Mouse (Mus musculus) hindbrain, postnatal 0 days (tissue): ENCODE measurements around the gene Npc1l1. TPM values are rescaled to one million over a fixed set of nuclear protein-coding genes. Genes with fewer than 3 reads are reported as not detected.
A peak's percentile ranks its signal among the peaks of the same experiment; 100 is the strongest.

Source experiments
- ATAC-seq: fragments of 200-750 bp; cut with Nextera tagmentation; 2 replicates; pipeline ENCODE4 v1.8.0; 2017; ENCODE audit warnings: mild to moderate bottlenecking, moderate TSS enrichment, moderate library complexity
- DNase-seq: peaks from one replicate; pipeline ENCODE4 v3.0.0-alpha.2; 2015; ENCODE audit warnings: low spot score
- H3K27ac ChIP-seq: fragments of 300-500 bp; sonication (generic); 2 replicates; pipeline ENCODE4 v1.5.1; 2014; ENCODE audit warnings: mild to moderate bottlenecking
- H3K27me3 ChIP-seq: fragments of 300-500 bp; sonication (generic); 2 replicates; pipeline ENCODE4 v1.6.1; 2014; ENCODE audit warnings: low read length, mixed read lengths; ENCODE audit not compliant: insufficient read depth
- H3K36me3 ChIP-seq: fragments of 300-500 bp; sonication (generic); 2 replicates; pipeline ENCODE4 v1.6.1; 2014; ENCODE audit warnings: low read length, mixed read lengths; ENCODE audit not compliant: insufficient read depth
- H3K4me1 ChIP-seq: fragments of 300-500 bp; sonication (generic); 2 replicates; pipeline ENCODE4 v1.6.1; 2014; ENCODE audit warnings: antibody characterized with exemption, low read length, mixed read lengths; ENCODE audit not compliant: insufficient read depth
- H3K4me2 ChIP-seq: fragments of 300-500 bp; sonication (generic); 2 replicates; pipeline ENCODE4 v1.6.1; 2014; ENCODE audit warnings: low read depth, mild to moderate bottlenecking, low read length, moderate library complexity, mixed read lengths
- H3K4me3 ChIP-seq: fragments of 300-500 bp; sonication (generic); 2 replicates; pipeline ENCODE4 v1.5.1; 2014; ENCODE audit warnings: low read length
- H3K9ac ChIP-seq: fragments of 300-500 bp; sonication (generic); replicated peaks from 2 replicates; pipeline ENCODE4 v1.6.1; 2014; ENCODE audit warnings: mild to moderate bottlenecking, low read length, moderate library complexity, mixed read lengths
- H3K9me3 ChIP-seq: fragments of 300-500 bp; sonication (generic); 2 replicates; pipeline ENCODE4 v1.6.1; 2016; ENCODE audit warnings: low read length, mixed read lengths
- CTCF ChIP-seq: IDR thresholded peaks from 2 replicates; pipeline ENCODE4 v1.5.1; 2016; ENCODE audit warnings: antibody characterized with exemption, control low read depth, low read depth
- WGBS: fragments of 180-500 bp; shearing (Covaris S2); extraction: QIAGEN DNeasy Blood & Tissue Kit; methylation state at CpG from one replicate; pipeline ENCODE4 v1.1.7; 2014; 5-methylcytosine and 5-hydroxymethylcytosine counted together
- polyA plus RNA-seq: library from polyadenylated mRNA; unstranded; fragments of >200 nt; fragmentation: Nextera tagmentation; extraction: Ambion mirVana; gene quantifications from 2 replicates; pipeline ENCODE4 v1.2.1, GENCODE M21; 2015
- total RNA-seq: library from RNA; depleted of rRNA; stranded (reverse); fragments of >200 nt; gene quantifications from 2 replicates; pipeline ENCODE4 v1.2.3, GENCODE M21; 2014; rRNA removed

The Npc1l1 gene
- total RNA-seq (0.05 and 0.07 TPM in 2 replicates), polyA plus RNA-seq (0.04 and 0.08 TPM in 2 replicates)

DNA sequence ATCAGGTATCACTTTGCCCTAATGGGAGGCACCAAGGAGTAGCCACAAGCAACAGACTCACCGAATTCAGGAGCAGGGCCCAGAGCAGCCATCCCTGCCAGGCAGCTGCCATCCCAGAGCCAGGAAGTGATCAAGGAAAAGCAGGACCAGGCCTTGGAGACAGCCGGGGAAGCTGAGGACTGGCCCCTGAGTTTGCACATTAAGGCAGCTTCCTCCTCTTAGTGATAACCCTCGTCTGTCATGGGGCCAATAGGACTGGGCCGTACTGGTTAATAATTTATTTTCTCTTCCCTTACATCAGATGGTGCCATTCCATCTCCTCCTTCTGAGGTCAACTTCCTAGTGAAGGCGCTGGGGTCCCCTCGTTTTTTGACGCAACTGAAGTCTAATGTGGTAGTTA is at the start of gene Npc1l1:
Npc1l1 (minus strand) TSS at position 132 of the 400 bp plus-strand sequence.
- DNase-seq: no peak
- Histone ChIP-seq H3K4me1 (no peaks in the 10 kb centered on the region), H3K27me3 (no peaks in the 10 kb centered on the region), H3K9me3 (no peaks in the 10 kb centered on the region), H3K27ac (no peak within 1 kb of the TSS), H3K4me3 (no peak within 1 kb of the TSS), H3K9ac (no peak within 1 kb of the TSS), H3K36me3 (no peaks in the 10 kb centered on the region), H3K4me2 (no peak within 1 kb of the TSS)
- TF ChIP-seq CTCF: no peak
- no peak for ATAC-seq
- WGBS: 83% methylated on average over 7 of the region's 7 CpGs

DNA sequence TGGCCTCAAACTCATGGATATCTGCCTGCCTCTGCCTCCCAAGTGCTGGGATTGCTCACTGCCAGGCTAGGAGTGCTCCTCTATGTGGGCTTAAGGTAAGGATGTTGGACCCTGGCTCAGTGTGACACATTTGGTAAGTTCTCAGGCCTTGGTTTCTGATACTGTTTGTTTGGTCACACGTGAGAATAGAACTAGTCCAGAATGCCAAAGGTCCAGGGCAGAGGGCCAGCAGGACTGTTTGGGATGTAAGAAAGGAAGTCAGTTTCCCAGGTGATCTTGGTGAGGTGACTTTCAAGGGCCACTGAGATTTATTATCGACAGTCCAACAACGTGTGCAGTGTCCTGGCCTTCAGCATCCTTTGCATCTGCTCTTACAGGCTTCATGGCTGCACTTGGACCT is 46.5 kb upstream of the Npc1l1 start:
- ATAC-seq (no peak), DNase-seq (no peak)
- Histone ChIP-seq H3K9me3 (no peaks in the 10 kb centered on the region), H3K27ac (no peak overlapping the region), H3K9ac (no peak overlapping the region), H3K4me3 (no peak overlapping the region), H3K4me1 (0 out of 2 replicates have a peak, but pooled peaks cover 15% of the 10 kb centered on the region), H3K36me3 (peaks cover 5% of the 10 kb centered on the region; the same call in 1 of the 2 replicates), H3K4me2 (no peak overlapping the region), H3K27me3 (no peaks in the 10 kb centered on the region)
- TF ChIP-seq CTCF: no peak
- 71% methylated on average over 3 of the region's 3 CpGs for WGBS

DNA sequence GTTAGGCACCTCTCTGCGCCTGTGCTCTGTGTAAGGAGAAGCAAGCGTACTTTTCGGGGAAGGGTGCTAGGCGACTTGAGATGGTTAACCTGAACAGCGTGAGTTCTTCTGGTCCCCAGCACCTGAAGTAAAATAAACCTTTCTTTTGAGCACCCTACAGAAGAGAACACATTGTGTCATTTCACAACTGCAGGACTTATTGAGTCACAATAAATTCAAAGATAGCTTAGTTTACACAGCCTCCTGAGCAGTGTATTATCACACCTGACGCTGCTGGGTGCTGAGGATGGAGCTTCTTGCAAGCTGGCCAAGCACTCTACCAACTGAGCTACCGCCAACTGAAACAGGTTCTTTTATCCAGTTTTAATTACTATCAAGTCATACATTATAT is 45.1 kb upstream of the Npc1l1 start:
- Histone ChIP-seq H3K4me3 (peak overlapping the region; percentile 97), H3K4me2 (peak overlapping the region; percentile 91), H3K9ac (peak overlapping the region; percentile 96; the same call in 1 of the 2 replicates), H3K36me3 (peaks cover 11% of the 10 kb centered on the region; the same call in 1 of the 2 replicates), H3K27me3 (no peaks in the 10 kb centered on the region), H3K4me1 (0 out of 2 replicates have a peak, but pooled peaks cover 15% of the 10 kb centered on the region), H3K27ac (peak overlapping the region; percentile 84), H3K9me3 (no peaks in the 10 kb centered on the region)
- no peak for TF ChIP-seq CTCF
- ATAC-seq (no peak), DNase-seq (no peak)
- 22% methylated on average over 7 of the region's 7 CpGs for WGBS

DNA sequence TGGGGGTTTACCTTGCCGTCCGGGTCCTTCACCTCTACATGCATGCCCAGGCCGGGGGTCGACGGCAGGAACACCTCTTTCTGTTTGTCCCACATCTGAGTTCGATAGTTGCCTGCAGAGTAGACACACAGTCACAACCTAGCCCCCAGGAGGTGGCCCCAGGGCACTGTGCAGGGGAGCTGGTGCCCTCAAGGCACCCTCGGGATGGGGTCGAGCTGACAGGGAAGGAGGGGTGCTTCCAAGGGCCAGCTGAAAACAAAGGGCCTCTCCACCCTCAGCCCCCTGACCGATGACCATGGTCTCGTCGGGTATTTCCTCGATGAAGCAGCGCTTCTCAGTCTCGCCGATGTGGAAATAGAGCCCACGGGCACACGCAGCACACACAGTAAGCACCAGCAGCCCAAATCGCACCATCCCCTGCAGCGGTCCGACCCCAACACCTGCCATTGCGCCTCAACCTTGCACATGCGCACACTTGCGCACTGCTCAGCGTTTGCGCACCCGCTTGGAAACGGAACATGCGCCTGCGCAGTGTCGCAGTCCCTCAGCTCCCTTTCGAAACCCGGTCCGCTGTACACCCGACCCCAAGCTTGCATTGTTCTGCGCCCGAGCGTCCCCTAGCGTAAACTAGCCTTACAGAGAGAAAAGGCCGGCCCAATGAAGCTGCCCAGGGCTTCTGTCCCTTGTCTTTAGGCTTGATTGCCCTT is 44.6 kb upstream of the Npc1l1 start, which contains the start of gene Tmed4:
Tmed4 (minus strand) TSS at position 484 of the 707 bp plus-strand sequence.
- under 1% methylated on average over 39 of the region's 39 CpGs for WGBS
- peak within 1 kb of the TSS; percentile 91 for H3K4me2 ChIP-seq
- ATAC-seq: peak; percentile 97
- TF ChIP-seq CTCF: peak; percentile 86
- 0 out of 2 replicates have a peak, but pooled peaks cover 15% of the 10 kb centered on the region for H3K4me1 ChIP-seq
- H3K36me3 ChIP-seq: peaks cover 11% of the 10 kb centered on the region; the same call in 1 of the 2 replicates
- peak within 1 kb of the TSS; percentile 96 for H3K9ac ChIP-seq
- peak within 1 kb of the TSS; percentile 97 for H3K4me3 ChIP-seq
- H3K27ac ChIP-seq: peak within 1 kb of the TSS; percentile 84
- peak; percentile 99 for DNase-seq
- H3K9me3 ChIP-seq: no peaks in the 10 kb centered on the region
- no peaks in the 10 kb centered on the region for H3K27me3 ChIP-seq

DNA sequence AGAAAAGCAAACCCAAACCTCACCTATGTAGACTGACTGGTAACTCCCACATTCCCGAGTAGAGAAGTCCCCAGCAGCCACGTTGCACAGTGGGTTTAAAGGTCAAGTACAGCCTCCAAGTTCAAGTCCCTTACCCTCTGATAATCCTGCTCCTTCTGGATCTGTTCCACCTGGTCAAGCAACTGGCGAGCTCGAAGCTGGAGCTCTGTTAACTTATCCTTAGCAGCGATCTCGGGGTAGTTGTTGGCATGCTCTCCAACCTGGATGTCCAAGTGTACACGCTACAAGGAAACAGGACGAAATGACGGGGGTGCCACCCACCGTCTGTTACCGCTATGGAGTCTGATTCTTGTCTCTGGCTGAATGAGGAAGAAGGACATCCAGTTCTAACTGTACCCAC is 43.7 kb upstream of the Npc1l1 start:
- Histone ChIP-seq H3K4me2 (peak overlapping the region; percentile 91), H3K9ac (peak overlapping the region; percentile 96), H3K36me3 (peaks cover 11% of the 10 kb centered on the region; the same call in 1 of the 2 replicates), H3K27me3 (no peaks in the 10 kb centered on the region), H3K4me3 (peak overlapping the region; percentile 97), H3K4me1 (0 out of 2 replicates have a peak, but pooled peaks cover 15% of the 10 kb centered on the region), H3K27ac (peak overlapping the region; percentile 84; the same call in 1 of the 2 replicates), H3K9me3 (no peaks in the 10 kb centered on the region)
- TF ChIP-seq CTCF: no peak
- DNase-seq (no peak), ATAC-seq (no peak)
- 36% methylated on average over 11 of the region's 11 CpGs for WGBS

DNA sequence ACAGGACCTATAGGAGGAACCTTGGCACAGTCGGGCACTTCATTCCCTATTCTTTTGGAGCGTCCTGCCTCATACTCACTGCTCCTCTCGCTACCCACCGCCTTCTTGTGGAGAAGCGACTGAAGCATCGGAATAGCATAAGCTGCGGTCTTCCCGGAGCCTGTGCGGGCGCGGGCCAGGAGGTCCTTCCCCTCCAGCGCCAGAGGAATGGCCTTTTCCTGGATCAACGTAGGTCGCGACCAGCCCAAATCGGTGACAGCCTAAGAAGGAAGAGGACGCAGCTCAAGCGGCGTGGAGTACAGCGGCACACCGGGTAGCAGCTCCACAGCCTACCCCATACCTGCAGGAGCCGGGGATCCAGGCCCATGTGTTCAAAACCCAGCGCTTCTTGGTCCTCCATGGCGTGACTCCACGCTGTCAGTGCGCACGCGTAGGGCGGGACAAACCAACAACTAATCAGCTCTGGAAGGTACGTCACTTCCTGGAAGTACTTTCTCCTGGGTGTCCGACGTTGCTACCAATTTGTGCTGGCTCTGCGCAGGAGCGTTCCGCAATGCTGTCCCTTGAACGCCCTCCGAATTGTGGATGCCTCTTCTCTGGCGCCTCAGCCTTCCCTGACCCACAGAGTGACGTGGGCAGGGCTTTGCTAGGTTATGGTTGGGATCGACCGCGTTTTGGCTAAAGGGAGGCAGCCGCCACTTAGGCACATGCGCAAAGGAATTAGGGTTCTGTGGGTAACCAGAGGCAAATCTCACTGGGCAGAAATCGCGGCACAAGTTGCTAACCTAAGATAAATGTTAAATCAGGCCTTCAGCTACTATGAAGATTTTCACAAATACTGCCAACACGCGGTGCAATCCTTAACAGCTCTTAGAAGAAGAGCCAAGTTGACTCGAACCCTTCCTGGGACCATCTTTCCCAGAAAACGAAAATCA is 37.6 kb upstream of the Npc1l1 start, which contains the start of gene Ddx56:
Ddx56 (minus strand) TSS at position 453 of the 935 bp plus-strand sequence.
- Histone ChIP-seq H3K9ac (peak within 1 kb of the TSS; percentile 78), H3K27me3 (no peaks in the 10 kb centered on the region), H3K36me3 (peaks cover 43% of the 10 kb centered on the region), H3K9me3 (no peaks in the 10 kb centered on the region), H3K27ac (peak within 1 kb of the TSS; percentile 92), H3K4me3 (peak within 1 kb of the TSS; percentile 86), H3K4me1 (peaks cover 8% of the 10 kb centered on the region; the same call in 1 of the 2 replicates), H3K4me2 (peak within 1 kb of the TSS; percentile 93)
- DNase-seq: peak; percentile 98
- peak; percentile 98 for ATAC-seq
- WGBS: 2% methylated on average over 50 of the region's 50 CpGs
- TF ChIP-seq CTCF: no peak; the same call in 1 of the 2 replicates
